Mouse (Mus musculus) intestine, embryonic 14.5 days (tissue): ENCODE measurements around the gene Cdc42ep1. TPM values are rescaled to one million over a fixed set of nuclear protein-coding genes. Genes with fewer than 3 reads are reported as not detected.

Experiments used
- ATAC-seq: fragments of 200-750 bp; cut with Nextera tagmentation; replicated peaks from 2 replicates; pipeline ENCODE4 v1.8.0; 2017; ENCODE audit warnings: low read depth, moderate number of reproducible peaks, moderate TSS enrichment, moderate library complexity; ENCODE audit not compliant: low FRiP score, low TSS enrichment
- DNase-seq: peaks from one replicate; pipeline ENCODE4 v3.0.0-alpha.2; 2018; ENCODE audit warnings: low spot score
- H3K27ac ChIP-seq: fragments of 300-500 bp; sonication (generic); 2 replicates; pipeline ENCODE4 v1.5.1; 2014; ENCODE audit warnings: low read depth, mild to moderate bottlenecking, control low read depth
- H3K27me3 ChIP-seq: fragments of 300-500 bp; sonication (generic); replicated peaks from 2 replicates; pipeline ENCODE4 v1.6.1; 2014; ENCODE audit warnings: low read length, control low read depth; ENCODE audit not compliant: control insufficient read depth, insufficient read depth
- H3K36me3 ChIP-seq: fragments of 300-500 bp; sonication (generic); 2 replicates; pipeline ENCODE4 v1.6.1; 2014; ENCODE audit warnings: low read length, control low read depth; ENCODE audit not compliant: control insufficient read depth, insufficient read depth
- H3K4me1 ChIP-seq: fragments of 300-500 bp; sonication (generic); replicated peaks from 2 replicates; pipeline ENCODE4 v1.6.1; 2014; ENCODE audit warnings: low read length, control low read depth, mixed read lengths; ENCODE audit not compliant: control insufficient read depth, insufficient read depth
- H3K4me2 ChIP-seq: fragments of 300-500 bp; sonication (generic); 2 replicates; pipeline ENCODE4 v1.6.1; 2014; ENCODE audit warnings: low read length
- H3K4me3 ChIP-seq: fragments of 300-500 bp; sonication (generic); 2 replicates; pipeline ENCODE4 v1.5.1; 2014; ENCODE audit warnings: low read depth, low read length, control low read depth, mixed read lengths
- H3K9ac ChIP-seq: fragments of 300-500 bp; sonication (generic); 2 replicates; pipeline ENCODE4 v1.6.1; 2014; ENCODE audit warnings: mild to moderate bottlenecking, low read length
- H3K9me3 ChIP-seq: fragments of 300-500 bp; sonication (generic); 2 replicates; pipeline ENCODE4 v1.6.1; 2016; ENCODE audit warnings: low read length, control low read depth; ENCODE audit not compliant: control insufficient read depth
- WGBS: fragments of 180-500 bp; shearing (Covaris S2); extraction: QIAGEN DNeasy Blood & Tissue Kit; methylation state at CpG from one replicate; pipeline ENCODE4 v1.1.7; 2014; 5-methylcytosine and 5-hydroxymethylcytosine counted together
- polyA plus RNA-seq: library from polyadenylated mRNA; unstranded; fragments of >200 nt; fragmentation: Nextera tagmentation; extraction: Ambion mirVana; gene quantifications from 2 replicates; pipeline ENCODE4 v1.2.1, GENCODE M21; 2014

Cdc42ep1 gene
- polyA plus RNA-seq, 1 experiment from 2014 or later = 45.7 TPM

GRCm38 (mm10) chr15:78889401-78889853 lies 47.0 kb downstream of the Cdc42ep1 start:
- peaks cover 17% of the 10 kb centered on the region for H3K4me1 ChIP-seq
- H3K27me3 ChIP-seq = no peaks in the 10 kb centered on the region
- H3K4me2 ChIP-seq = no peak overlapping the region
- H3K9ac ChIP-seq = no peak overlapping the region
- DNase-seq (peak; percentile 61), ATAC-seq (no peak)
- no peaks in the 10 kb centered on the region for H3K9me3 ChIP-seq
- no peak overlapping the region for H3K4me3 ChIP-seq
- WGBS = 24% methylated on average over 13 of the region's 13 CpGs
- H3K36me3 ChIP-seq = peaks cover 89% of the 10 kb centered on the region
- no peak overlapping the region for H3K27ac ChIP-seq

- H3K4me3 ChIP-seq = no peak overlapping the region
- peaks cover 22% of the 10 kb centered on the region for H3K4me1 ChIP-seq
- H3K36me3 ChIP-seq = peaks cover 66% of the 10 kb centered on the region
- DNase-seq = no peak
- H3K4me2 ChIP-seq = no peak overlapping the region
- H3K27me3 ChIP-seq = no peaks in the 10 kb centered on the region
- 24% methylated on average over 7 of the region's 7 CpGs for WGBS
- no peak overlapping the region for H3K27ac ChIP-seq
- no peak overlapping the region for H3K9ac ChIP-seq
- ATAC-seq = no peak
- H3K9me3 ChIP-seq = no peaks in the 10 kb centered on the region
Measured at GRCm38 (mm10) chr15:78892440-78892839, 50.0 kb downstream of the Cdc42ep1 start.

- WGBS = 69% methylated on average over 13 of the region's 13 CpGs
- no peaks in the 10 kb centered on the region for H3K27me3 ChIP-seq
- H3K4me2 ChIP-seq = no peak overlapping the region
- peaks cover 46% of the 10 kb centered on the region for H3K36me3 ChIP-seq
- no peak overlapping the region for H3K4me3 ChIP-seq
- no peak overlapping the region for H3K9ac ChIP-seq
- DNase-seq (no peak), ATAC-seq (no peak)
- no peaks in the 10 kb centered on the region for H3K9me3 ChIP-seq
- peak overlapping the region; percentile 49; the same call in 1 of the 2 replicates for H3K27ac ChIP-seq
- H3K4me1 ChIP-seq = peaks cover 31% of the 10 kb centered on the region
Measured at GRCm38 (mm10) chr15:78894726-78895125, 52.3 kb downstream of the Cdc42ep1 start.

GRCm38 (mm10) chr15:78895741-78896140 lies 53.3 kb downstream of the Cdc42ep1 start:
- DNase-seq (no peak), ATAC-seq (no peak)
- H3K27me3 ChIP-seq = no peaks in the 10 kb centered on the region
- H3K9ac ChIP-seq = no peak overlapping the region
- no peak overlapping the region for H3K4me2 ChIP-seq
- peaks cover 41% of the 10 kb centered on the region for H3K36me3 ChIP-seq
- no peak overlapping the region for H3K27ac ChIP-seq
- H3K4me1 ChIP-seq = peaks cover 32% of the 10 kb centered on the region
- H3K4me3 ChIP-seq = no peak overlapping the region
- H3K9me3 ChIP-seq = no peaks in the 10 kb centered on the region
- 82% methylated on average over 2 of the region's 2 CpGs for WGBS

- ATAC-seq (no peak), DNase-seq (no peak)
- peaks cover 36% of the 10 kb centered on the region for H3K4me1 ChIP-seq
- H3K9ac ChIP-seq = no peak overlapping the region
- peaks cover 37% of the 10 kb centered on the region for H3K36me3 ChIP-seq
- H3K4me2 ChIP-seq = no peak overlapping the region
- 81% methylated on average over 3 of the region's 3 CpGs for WGBS
- H3K9me3 ChIP-seq = no peaks in the 10 kb centered on the region
- no peak overlapping the region for H3K4me3 ChIP-seq
- H3K27me3 ChIP-seq = no peaks in the 10 kb centered on the region
- no peak overlapping the region for H3K27ac ChIP-seq
Measured at GRCm38 (mm10) chr15:78896149-78896548, 53.7 kb downstream of the Cdc42ep1 start.

GRCm38 (mm10) chr15:78897488-78897887 lies 55.1 kb downstream of the Cdc42ep1 start:
- H3K9ac ChIP-seq = no peak overlapping the region
- DNase-seq (no peak), ATAC-seq (no peak)
- peaks cover 25% of the 10 kb centered on the region for H3K36me3 ChIP-seq
- peaks cover 38% of the 10 kb centered on the region for H3K4me1 ChIP-seq
- WGBS = 82% methylated on average over 4 of the region's 4 CpGs
- no peaks in the 10 kb centered on the region for H3K27me3 ChIP-seq
- no peak overlapping the region for H3K4me2 ChIP-seq
- H3K9me3 ChIP-seq = no peaks in the 10 kb centered on the region
- H3K4me3 ChIP-seq = no peak overlapping the region
- no peak overlapping the region for H3K27ac ChIP-seq

- H3K36me3 ChIP-seq = peaks cover 22% of the 10 kb centered on the region
- peak overlapping the region; percentile 47 for H3K27ac ChIP-seq
- no peak overlapping the region for H3K9ac ChIP-seq
- H3K4me2 ChIP-seq = peak overlapping the region; percentile 71
- no peaks in the 10 kb centered on the region for H3K27me3 ChIP-seq
- H3K4me3 ChIP-seq = 0 out of 2 replicates have a peak overlapping the region, but pooled peaks have one; percentile 1
- no peaks in the 10 kb centered on the region for H3K9me3 ChIP-seq
- H3K4me1 ChIP-seq = peaks cover 38% of the 10 kb centered on the region
- no peak for DNase-seq
- WGBS = 50% methylated on average over 6 of the region's 6 CpGs
- no peak for ATAC-seq
Measured at GRCm38 (mm10) chr15:78898507-78899001, 56.1 kb downstream of the Cdc42ep1 start.

GRCm38 (mm10) chr15:78899409-78899739 lies 57.0 kb downstream of the Cdc42ep1 start, which contains the start of gene Gm49510:
TSS of gene Gm49510 (plus strand) at chr15:78899667.
- Histone ChIP-seq H3K4me2 (peak within 1 kb of the TSS; percentile 71), H3K36me3 (peaks cover 22% of the 10 kb centered on the region), H3K9me3 (no peaks in the 10 kb centered on the region), H3K27ac (peak within 1 kb of the TSS; percentile 47), H3K9ac (peak within 1 kb of the TSS; percentile 70), H3K27me3 (no peaks in the 10 kb centered on the region), H3K4me3 (peak within 1 kb of the TSS; percentile 78), H3K4me1 (peaks cover 34% of the 10 kb centered on the region)
- WGBS = 1% methylated on average over 20 of the region's 20 CpGs
- ATAC-seq (no peak), DNase-seq (peak; percentile 68)
